Mouse (Mus musculus): Measurements from ENCODE around the gene Asic5. TPM values are rescaled to one million over a fixed set of nuclear protein-coding genes. Genes with fewer than 3 reads are reported as not detected.
A peak's percentile ranks its signal among the peaks of the same experiment; 100 is the strongest.

Asic5 gene
- polyA plus RNA-seq, 1 experiment from 2014 or later = not detected

DNA sequence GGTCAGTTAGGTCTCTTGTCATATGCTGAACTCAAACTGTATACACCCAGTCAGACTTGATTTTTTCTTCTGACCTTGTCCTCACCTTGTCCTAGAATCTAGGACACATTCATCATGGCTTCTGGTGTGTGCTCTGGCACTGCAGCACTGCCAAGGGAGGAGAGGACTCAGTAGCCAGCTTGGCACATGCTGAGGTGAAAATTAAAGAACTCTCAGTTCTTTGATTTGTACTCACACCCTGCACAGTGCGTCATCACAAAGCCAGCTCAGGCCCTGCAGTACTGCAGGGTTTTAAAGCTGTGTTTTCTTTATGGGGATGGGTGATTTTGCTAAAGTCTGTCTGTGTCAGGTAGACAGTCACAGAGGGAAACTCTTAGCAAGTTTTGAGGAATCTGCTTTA, 45.2 kb downstream of the Asic5 start:
- no peaks in the 10 kb centered on the region for H3K4me1 ChIP-seq (ENCODE audit: control insufficient read depth, insufficient read depth, low read depth, low read length)
- H3K9me3 ChIP-seq (ENCODE audit: control insufficient read depth, low read length) = no peaks in the 10 kb centered on the region
- no peaks in the 10 kb centered on the region for H3K27me3 ChIP-seq (replicated peaks; ENCODE audit: control insufficient read depth, insufficient read depth, low read length)
- H3K27ac ChIP-seq (ENCODE audit: low read depth, low read length) = no peak overlapping the region
- no peak overlapping the region for H3K4me3 ChIP-seq (ENCODE audit: low read length)
- no peak overlapping the region for H3K9ac ChIP-seq (ENCODE audit: low read depth, low read length)
- no peak overlapping the region for H3K4me2 ChIP-seq (ENCODE audit: low read length)
- peak; percentile 70; the same call in 1 of the 2 replicates for ATAC-seq
- WGBS = 81% methylated on average over 1 of the region's 1 CpGs
- 0 out of 2 replicates have a peak, but pooled peaks cover 2% of the 10 kb centered on the region for H3K36me3 ChIP-seq (ENCODE audit: control insufficient read depth, insufficient read depth, low read length)

GRCm38 (mm10) chr3:82029229-82029628, 47.1 kb downstream of the Asic5 start:
- no peaks in the 10 kb centered on the region for H3K9me3 ChIP-seq (ENCODE audit: control insufficient read depth, low read length)
- no peaks in the 10 kb centered on the region for H3K27me3 ChIP-seq (replicated peaks; ENCODE audit: control insufficient read depth, insufficient read depth, low read length)
- H3K27ac ChIP-seq (ENCODE audit: low read depth, low read length) = no peak overlapping the region
- H3K4me1 ChIP-seq (ENCODE audit: control insufficient read depth, insufficient read depth, low read depth, low read length) = no peaks in the 10 kb centered on the region
- no peak overlapping the region for H3K4me3 ChIP-seq (ENCODE audit: low read length)
- no peak overlapping the region for H3K9ac ChIP-seq (ENCODE audit: low read depth, low read length)
- WGBS = 2% methylated on average over 3 of the region's 3 CpGs
- H3K36me3 ChIP-seq (ENCODE audit: control insufficient read depth, insufficient read depth, low read length) = 0 out of 2 replicates have a peak, but pooled peaks cover 2% of the 10 kb centered on the region
- no peak overlapping the region for H3K4me2 ChIP-seq (ENCODE audit: low read length)
- peak; percentile 90 for ATAC-seq

GRCm38 (mm10) chr3:82030008-82030748, 48.1 kb downstream of the Asic5 start:
- 0 out of 2 replicates have a peak, but pooled peaks cover 2% of the 10 kb centered on the region for H3K36me3 ChIP-seq (ENCODE audit: control insufficient read depth, insufficient read depth, low read length)
- H3K4me2 ChIP-seq (ENCODE audit: low read length) = no peak overlapping the region
- H3K4me1 ChIP-seq (ENCODE audit: control insufficient read depth, insufficient read depth, low read depth, low read length) = no peaks in the 10 kb centered on the region
- H3K9ac ChIP-seq (ENCODE audit: low read depth, low read length) = no peak overlapping the region
- no peaks in the 10 kb centered on the region for H3K9me3 ChIP-seq (ENCODE audit: control insufficient read depth, low read length)
- no peaks in the 10 kb centered on the region for H3K27me3 ChIP-seq (replicated peaks; ENCODE audit: control insufficient read depth, insufficient read depth, low read length)
- no peak for ATAC-seq
- H3K4me3 ChIP-seq (ENCODE audit: low read length) = no peak overlapping the region
- H3K27ac ChIP-seq (ENCODE audit: low read depth, low read length) = no peak overlapping the region
- 72% methylated on average over 1 of the region's 1 CpGs for WGBS

DNA sequence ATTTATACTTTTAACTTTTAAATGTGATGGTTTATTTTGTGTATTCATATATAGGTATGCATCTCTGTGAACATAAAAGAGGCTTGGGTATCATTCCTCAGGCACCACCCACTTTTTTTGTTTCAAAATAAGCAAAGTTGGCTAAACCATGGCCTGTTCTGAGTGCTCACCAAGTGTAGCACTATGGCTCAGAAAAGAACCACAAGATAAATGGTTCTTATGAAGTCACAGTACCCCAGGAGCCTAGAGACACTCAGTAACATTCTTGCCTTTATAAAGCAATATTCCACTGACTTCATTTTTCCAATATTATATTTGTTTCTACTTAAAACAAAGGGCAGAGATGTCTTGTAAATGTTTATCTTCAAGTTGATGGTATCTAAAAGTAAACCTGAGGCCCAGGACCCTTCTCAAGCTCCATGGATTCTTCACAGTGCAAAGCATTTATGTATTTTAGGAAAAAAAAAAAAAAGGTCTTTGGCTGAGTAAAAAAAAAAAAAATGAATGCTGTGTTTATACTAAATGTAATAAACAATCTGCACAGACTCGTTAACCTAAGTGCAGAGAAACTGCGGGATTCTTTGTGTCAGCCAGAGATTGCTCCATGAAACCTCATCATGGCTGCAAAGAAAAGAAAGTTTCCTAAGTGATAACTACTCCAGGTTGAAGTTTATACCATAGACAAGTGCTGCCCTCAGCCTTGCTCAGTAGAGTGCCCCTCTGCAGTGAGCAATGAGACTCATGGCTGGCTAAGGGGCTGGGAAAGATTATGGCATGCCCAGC, 54.4 kb downstream of the Asic5 start:
- Histone ChIP-seq H3K4me2 (ENCODE audit: low read length) (no peak overlapping the region), H3K27ac (ENCODE audit: low read depth, low read length) (no peak overlapping the region), H3K27me3 (replicated peaks; ENCODE audit: control insufficient read depth, insufficient read depth, low read length) (no peaks in the 10 kb centered on the region), H3K4me3 (ENCODE audit: low read length) (no peak overlapping the region), H3K36me3 (ENCODE audit: control insufficient read depth, insufficient read depth, low read length) (peaks cover 14% of the 10 kb centered on the region), H3K9ac (ENCODE audit: low read depth, low read length) (no peak overlapping the region), H3K4me1 (ENCODE audit: control insufficient read depth, insufficient read depth, low read depth, low read length) (no peaks in the 10 kb centered on the region), H3K9me3 (ENCODE audit: control insufficient read depth, low read length) (no peaks in the 10 kb centered on the region)
- WGBS = 78% methylated on average over 2 of the region's 2 CpGs
- ATAC-seq = no peak

- H3K9me3 ChIP-seq (ENCODE audit: control insufficient read depth, low read length) = no peaks in the 10 kb centered on the region
- H3K4me1 ChIP-seq (ENCODE audit: control insufficient read depth, insufficient read depth, low read depth, low read length) = no peaks in the 10 kb centered on the region
- no peak for ATAC-seq
- H3K4me2 ChIP-seq (ENCODE audit: low read length) = no peak overlapping the region
- H3K9ac ChIP-seq (ENCODE audit: low read depth, low read length) = no peak overlapping the region
- no peak overlapping the region for H3K27ac ChIP-seq (ENCODE audit: low read depth, low read length)
- H3K4me3 ChIP-seq (ENCODE audit: low read length) = no peak overlapping the region
- no peaks in the 10 kb centered on the region for H3K27me3 ChIP-seq (replicated peaks; ENCODE audit: control insufficient read depth, insufficient read depth, low read length)
- peaks cover 16% of the 10 kb centered on the region for H3K36me3 ChIP-seq (ENCODE audit: control insufficient read depth, insufficient read depth, low read length)
- WGBS = 87% methylated on average over 6 of the region's 6 CpGs
Measured at GRCm38 (mm10) chr3:82043676-82044075, 61.6 kb downstream of the Asic5 start.

DNA sequence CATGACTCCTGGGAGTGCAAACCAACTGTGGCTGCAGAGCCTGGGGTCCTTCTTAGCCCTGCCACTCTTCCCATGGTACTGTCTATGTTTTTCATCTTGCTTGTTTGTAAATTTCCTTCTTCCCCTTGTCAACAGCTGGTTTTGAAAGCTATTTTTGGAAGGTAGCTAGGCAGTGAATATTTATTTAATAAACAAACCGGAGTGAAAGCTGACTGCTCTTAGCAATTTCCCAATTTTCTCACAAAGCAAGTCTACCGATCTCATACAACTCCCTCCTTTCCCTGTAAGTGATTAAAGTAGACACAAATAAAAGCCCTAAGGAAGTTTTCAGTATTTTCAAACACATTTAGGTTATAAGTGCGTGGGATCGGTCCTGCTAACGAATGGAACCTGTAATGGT, 62.8 kb downstream of the Asic5 start:
- no peak overlapping the region for H3K27ac ChIP-seq (ENCODE audit: low read depth, low read length)
- H3K4me3 ChIP-seq (ENCODE audit: low read length) = no peak overlapping the region
- WGBS = 93% methylated on average over 5 of the region's 5 CpGs
- no peaks in the 10 kb centered on the region for H3K9me3 ChIP-seq (ENCODE audit: control insufficient read depth, low read length)
- no peak for ATAC-seq
- no peak overlapping the region for H3K9ac ChIP-seq (ENCODE audit: low read depth, low read length)
- peaks cover 8% of the 10 kb centered on the region for H3K36me3 ChIP-seq (ENCODE audit: control insufficient read depth, insufficient read depth, low read length)
- no peaks in the 10 kb centered on the region for H3K4me1 ChIP-seq (ENCODE audit: control insufficient read depth, insufficient read depth, low read depth, low read length)
- no peak overlapping the region for H3K4me2 ChIP-seq (ENCODE audit: low read length)
- no peaks in the 10 kb centered on the region for H3K27me3 ChIP-seq (replicated peaks; ENCODE audit: control insufficient read depth, insufficient read depth, low read length)

DNA sequence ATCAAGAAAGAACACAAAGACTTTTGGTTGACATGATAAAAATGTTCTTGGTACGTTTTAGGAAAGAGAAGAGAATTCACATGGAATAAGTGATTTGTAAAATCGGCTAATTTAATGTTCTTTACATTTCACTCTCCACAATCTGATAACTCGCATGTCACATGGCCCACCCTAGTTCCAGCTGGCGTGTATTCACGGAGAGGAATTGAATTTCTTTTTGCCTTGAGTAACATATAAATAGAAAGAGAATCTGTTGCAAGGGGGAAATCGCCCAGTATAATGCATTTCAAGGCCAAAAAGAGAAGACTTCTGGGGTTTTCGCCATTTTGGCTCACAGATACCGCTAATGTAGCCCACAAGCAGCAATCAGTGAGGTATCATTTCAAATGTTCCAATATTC, 64.0 kb downstream of the Asic5 start:
- Histone ChIP-seq H3K36me3 (ENCODE audit: control insufficient read depth, insufficient read depth, low read length) (peaks cover 7% of the 10 kb centered on the region), H3K27ac (ENCODE audit: low read depth, low read length) (no peak overlapping the region), H3K9ac (ENCODE audit: low read depth, low read length) (no peak overlapping the region), H3K4me2 (ENCODE audit: low read length) (no peak overlapping the region), H3K4me1 (ENCODE audit: control insufficient read depth, insufficient read depth, low read depth, low read length) (no peaks in the 10 kb centered on the region), H3K9me3 (ENCODE audit: control insufficient read depth, low read length) (no peaks in the 10 kb centered on the region), H3K27me3 (replicated peaks; ENCODE audit: control insufficient read depth, insufficient read depth, low read length) (no peaks in the 10 kb centered on the region), H3K4me3 (ENCODE audit: low read length) (no peak overlapping the region)
- 89% methylated on average over 8 of the region's 8 CpGs for WGBS
- ATAC-seq = no peak

- Histone ChIP-seq H3K36me3 (ENCODE audit: control insufficient read depth, insufficient read depth, low read length) (peaks cover 2% of the 10 kb centered on the region; the same call in 1 of the 2 replicates), H3K27me3 (replicated peaks; ENCODE audit: control insufficient read depth, insufficient read depth, low read length) (no peaks in the 10 kb centered on the region), H3K27ac (ENCODE audit: low read depth, low read length) (no peak overlapping the region), H3K9me3 (ENCODE audit: control insufficient read depth, low read length) (no peaks in the 10 kb centered on the region), H3K4me3 (ENCODE audit: low read length) (no peak overlapping the region), H3K4me1 (ENCODE audit: control insufficient read depth, insufficient read depth, low read depth, low read length) (peaks cover under 1% of the 10 kb centered on the region; the same call in 1 of the 2 replicates), H3K4me2 (ENCODE audit: low read length) (no peak overlapping the region), H3K9ac (ENCODE audit: low read depth, low read length) (no peak overlapping the region)
- peak; percentile 75; the same call in 1 of the 2 replicates for ATAC-seq
- WGBS = 32% methylated on average over 8 of the region's 8 CpGs
Measured at GRCm38 (mm10) chr3:82047100-82047753, 65.1 kb downstream of the Asic5 start.

GRCm38 (mm10) chr3:82048078-82048477, 66.0 kb downstream of the Asic5 start:
- Histone ChIP-seq H3K4me2 (ENCODE audit: low read length) (no peak overlapping the region), H3K4me1 (ENCODE audit: control insufficient read depth, insufficient read depth, low read depth, low read length) (peaks cover 2% of the 10 kb centered on the region; the same call in 1 of the 2 replicates), H3K36me3 (ENCODE audit: control insufficient read depth, insufficient read depth, low read length) (peaks cover 2% of the 10 kb centered on the region; the same call in 1 of the 2 replicates), H3K9ac (ENCODE audit: low read depth, low read length) (no peak overlapping the region), H3K9me3 (ENCODE audit: control insufficient read depth, low read length) (no peaks in the 10 kb centered on the region), H3K27ac (ENCODE audit: low read depth, low read length) (no peak overlapping the region), H3K4me3 (ENCODE audit: low read length) (no peak overlapping the region), H3K27me3 (replicated peaks; ENCODE audit: control insufficient read depth, insufficient read depth, low read length) (no peaks in the 10 kb centered on the region)
- WGBS = 74% methylated on average over 4 of the region's 4 CpGs
- 0 out of 2 replicates have a peak, but pooled peaks have one; percentile 17 for ATAC-seq
